Mouse (Mus musculus): Measurements from ENCODE around the gene Ncor1. TPM values are rescaled to one million over a fixed set of nuclear protein-coding genes. Genes with fewer than 3 reads are reported as not detected.

Gene Ncor1
- polyA plus RNA-seq, 1 experiment: 73.7 TPM

- peaks cover 2% of the 10 kb centered on the region for H3K36me3 ChIP-seq (ENCODE audit: control insufficient read depth, insufficient read depth, low read length)
- no peaks in the 10 kb centered on the region for H3K4me1 ChIP-seq (ENCODE audit: control insufficient read depth, insufficient read depth, low read length)
- no peak for TF ChIP-seq CTCF (IDR thresholded peaks at IDR 0.05; ENCODE audit: control insufficient read depth, insufficient read depth, insufficient replicate concordance, low read depth, low read length)
- no peak for TF ChIP-seq POLR2A (IDR thresholded peaks at IDR 0.05; ENCODE audit: control insufficient read depth, low read depth, low read length)
- no peaks in the 10 kb centered on the region for H3K27me3 ChIP-seq (ENCODE audit: control insufficient read depth, insufficient read depth, low read length)
- H3K4me3 ChIP-seq (ENCODE audit: control insufficient read depth, low read depth, low read length): no peak overlapping the region
- no peak overlapping the region for H3K27ac ChIP-seq (ENCODE audit: control insufficient read depth, insufficient read depth, low read depth, low read length)
Observed at GRCm38 (mm10) chr11:62270851-62271250, 187.5 kb downstream of the Ncor1 start.

- TF ChIP-seq POLR2A (IDR thresholded peaks at IDR 0.05; ENCODE audit: control insufficient read depth, low read depth, low read length) (no peak), CTCF (IDR thresholded peaks at IDR 0.05; ENCODE audit: control insufficient read depth, insufficient read depth, insufficient replicate concordance, low read depth, low read length) (no peak)
- H3K27ac ChIP-seq (ENCODE audit: control insufficient read depth, insufficient read depth, low read depth, low read length): no peak overlapping the region
- no peaks in the 10 kb centered on the region for H3K4me1 ChIP-seq (ENCODE audit: control insufficient read depth, insufficient read depth, low read length)
- peaks cover 2% of the 10 kb centered on the region for H3K36me3 ChIP-seq (ENCODE audit: control insufficient read depth, insufficient read depth, low read length)
- H3K4me3 ChIP-seq (ENCODE audit: control insufficient read depth, low read depth, low read length): no peak overlapping the region
- no peaks in the 10 kb centered on the region for H3K27me3 ChIP-seq (ENCODE audit: control insufficient read depth, insufficient read depth, low read length)
Observed at GRCm38 (mm10) chr11:62269097-62269496, 189.2 kb downstream of the Ncor1 start.

DNA sequence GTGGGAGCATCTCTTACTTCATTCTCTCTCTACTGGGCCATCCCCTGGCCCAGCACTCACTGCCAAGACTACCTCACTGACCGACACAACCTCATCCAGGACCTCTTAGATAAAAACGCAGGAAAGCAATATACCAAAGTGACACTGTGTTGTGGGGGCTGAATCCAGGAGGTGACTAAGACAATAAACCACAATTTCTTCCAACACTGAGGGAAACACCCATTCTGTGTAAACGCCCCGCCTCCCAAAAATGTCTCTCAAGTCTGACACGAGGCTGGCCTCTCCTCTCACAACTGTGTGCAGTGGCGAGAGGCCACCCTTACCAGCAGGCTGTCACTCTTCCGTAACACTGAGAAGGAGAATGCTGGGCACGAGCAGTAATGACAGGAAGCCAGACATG lies 190.0 kb downstream of the Ncor1 start:
- Histone ChIP-seq H3K4me1 (ENCODE audit: control insufficient read depth, insufficient read depth, low read length) (no peaks in the 10 kb centered on the region), H3K4me3 (ENCODE audit: control insufficient read depth, low read depth, low read length) (no peak overlapping the region), H3K27ac (ENCODE audit: control insufficient read depth, insufficient read depth, low read depth, low read length) (no peak overlapping the region), H3K27me3 (ENCODE audit: control insufficient read depth, insufficient read depth, low read length) (no peaks in the 10 kb centered on the region), H3K36me3 (ENCODE audit: control insufficient read depth, insufficient read depth, low read length) (peaks cover 2% of the 10 kb centered on the region)
- TF ChIP-seq CTCF (IDR thresholded peaks at IDR 0.05; ENCODE audit: control insufficient read depth, insufficient read depth, insufficient replicate concordance, low read depth, low read length) (no peak), POLR2A (IDR thresholded peaks at IDR 0.05; ENCODE audit: control insufficient read depth, low read depth, low read length) (no peak)

DNA sequence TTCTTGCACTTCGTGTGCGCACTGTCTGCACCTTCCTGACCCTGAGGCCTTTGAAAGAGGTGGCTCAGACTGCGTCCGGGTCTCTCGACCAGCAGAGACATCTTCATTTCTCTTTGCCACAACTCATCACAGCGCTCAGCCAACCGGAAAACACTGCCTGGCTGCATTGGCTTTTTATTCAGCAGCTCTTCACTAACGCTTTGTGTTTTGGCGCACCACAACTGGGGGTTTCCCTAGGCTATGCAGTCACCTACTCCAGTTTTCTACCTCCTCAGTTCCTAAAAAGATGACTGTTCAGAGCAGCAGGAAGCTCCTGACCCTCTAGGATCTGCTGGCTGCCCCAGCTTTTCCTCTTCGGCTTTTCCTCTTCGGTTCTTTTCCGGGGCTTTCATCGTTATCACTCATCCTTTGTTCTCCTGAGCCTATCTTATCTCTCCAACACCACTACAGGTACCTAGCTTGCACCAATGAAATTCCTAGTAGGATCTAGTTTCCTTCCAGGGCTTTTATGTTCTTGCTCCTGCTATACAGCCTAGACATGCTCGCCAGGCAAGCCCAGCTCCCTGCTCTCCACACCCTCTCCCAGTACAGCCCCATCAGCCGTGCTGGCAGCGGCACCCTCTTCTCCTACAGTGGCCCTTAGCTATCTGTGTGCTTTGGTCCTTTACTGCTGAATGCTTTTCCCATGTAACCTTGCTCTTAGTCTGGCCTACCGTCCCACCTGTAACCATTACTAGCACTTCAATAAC lies 191.7 kb downstream of the Ncor1 start:
- Histone ChIP-seq H3K4me1 (ENCODE audit: control insufficient read depth, insufficient read depth, low read length) (no peaks in the 10 kb centered on the region), H3K27ac (ENCODE audit: control insufficient read depth, insufficient read depth, low read depth, low read length) (no peak overlapping the region), H3K36me3 (ENCODE audit: control insufficient read depth, insufficient read depth, low read length) (peaks cover 2% of the 10 kb centered on the region), H3K4me3 (ENCODE audit: control insufficient read depth, low read depth, low read length) (no peak overlapping the region), H3K27me3 (ENCODE audit: control insufficient read depth, insufficient read depth, low read length) (no peaks in the 10 kb centered on the region)
- TF ChIP-seq POLR2A (IDR thresholded peaks at IDR 0.05; ENCODE audit: control insufficient read depth, low read depth, low read length) (no peak), CTCF (IDR thresholded peaks at IDR 0.05; ENCODE audit: control insufficient read depth, insufficient read depth, insufficient replicate concordance, low read depth, low read length) (no peak)

Other genes with a start within 250 kb of the Ncor1 start
- gene Adora2b, start 209.6 kb downstream of the Ncor1 start, polyA plus RNA-seq (2012; rRNA removed): 2.9 TPM in 2 replicates
- gene Zswim7, start 177.2 kb downstream of the Ncor1 start, polyA plus RNA-seq (2012; rRNA removed): 87.2 and 93.8 TPM in 2 replicates
- 3.7 and 4.2 TPM in 2 replicates for gene Ttc19, start 177.1 kb downstream of the Ncor1 start, polyA plus RNA-seq (2012; rRNA removed)
- 5.7 and 5.8 TPM in 2 replicates for gene Pigl, start 81 bp downstream of the Ncor1 start, polyA plus RNA-seq (2012; rRNA removed)
- 874 and 878 TPM in 2 replicates for gene Cenpv, start 80.7 kb upstream of the Ncor1 start, polyA plus RNA-seq (2012; rRNA removed)
- 5,144 and 5,757 TPM in 2 replicates for gene Ubb, start 92.6 kb upstream of the Ncor1 start, polyA plus RNA-seq (2012; rRNA removed)
- 0.67 and 0.97 TPM in 2 replicates for gene Trpv2, start 115.9 kb upstream of the Ncor1 start, polyA plus RNA-seq (2012; rRNA removed)
- gene Lrrc75a, start 190.0 kb upstream of the Ncor1 start, polyA plus RNA-seq (2012; rRNA removed): 6.8 and 8.0 TPM in 2 replicates
- gene Mmgt2, start 190.1 kb upstream of the Ncor1 start, polyA plus RNA-seq (2012; rRNA removed): 5.2 and 8.6 TPM in 2 replicates

Measured in testis, adult 2 months (tissue).